Mouse (Mus musculus) lung, adult 2 months (tissue): ENCODE data around the gene Cnksr3.

Experiments
- CTCF ChIP-seq: fragments of 200-500 bp; IDR thresholded peaks from 2 replicates; pipeline ENCODE4 v1.5.1; 2011; ENCODE audit warnings: mild to moderate bottlenecking, low read length, control low read depth; ENCODE audit not compliant: insufficient read depth
- POLR2A ChIP-seq: fragments of 200-500 bp; IDR thresholded peaks from 2 replicates; pipeline ENCODE4 v1.6.1; 2011; ENCODE audit warnings: low read depth, mild to moderate bottlenecking, control low read depth, low read length, borderline replicate concordance; ENCODE audit errors: extremely low read depth

GRCm38 (mm10) chr10:7186018-7186417, 26.0 kb downstream of the Cnksr3 start:
- no peak for TF ChIP-seq CTCF
- no peak for TF ChIP-seq POLR2A
